Mouse (Mus musculus) bone marrow, adult 2 months (tissue): ENCODE data around the gene Tor1a. TPM values are rescaled to one million over a fixed set of nuclear protein-coding genes. Genes with fewer than 3 reads are reported as not detected.

ENCODE experiments used
- H3K27ac ChIP-seq: fragments of 200-500 bp; 2 replicates; pipeline ENCODE4 v1.5.1; 2012; ENCODE audit warnings: low read depth, mild to moderate bottlenecking, control low read depth, inconsistent platforms, low read length; ENCODE audit not compliant: control insufficient read depth, poor library complexity, insufficient read depth
- H3K4me1 ChIP-seq: fragments of 200-500 bp; 2 replicates; pipeline ENCODE4 v1.6.1; 2011; ENCODE audit warnings: low read length; ENCODE audit not compliant: control insufficient read depth, insufficient read depth
- H3K4me3 ChIP-seq: fragments of 200-500 bp; replicated peaks from 2 replicates; pipeline ENCODE3; 2011; ENCODE audit warnings: mild to moderate bottlenecking, low read depth, low read length, control low read depth; ENCODE audit not compliant: control insufficient read depth
- CTCF ChIP-seq: fragments of 200-500 bp; IDR thresholded peaks from 2 replicates; pipeline ENCODE4 v1.5.1; 2011; ENCODE audit warnings: low read length, control low read depth; ENCODE audit not compliant: control insufficient read depth, insufficient read depth
- POLR2A ChIP-seq: fragments of 200-500 bp; IDR thresholded peaks from 2 replicates; pipeline ENCODE4 v1.6.1; 2011; ENCODE audit warnings: low read depth, mild to moderate bottlenecking, control low read depth, low read length, borderline replicate concordance; ENCODE audit not compliant: control insufficient read depth
- WGBS: fragments of 180-500 bp; shearing (Covaris S2); methylation state at CpG from one replicate; pipeline ENCODE4 v1.1.7; 2018; 5-methylcytosine and 5-hydroxymethylcytosine counted together
- polyA plus RNA-seq: library from polyadenylated mRNA; stranded (reverse); fragments of >200 nt; gene quantifications from 2 replicates; pipeline ENCODE4 v1.2.4, GENCODE M21; 2011; ENCODE audit warnings: low replicate concordance; ENCODE audit not compliant: missing spikeins, insufficient read depth, insufficient read length

Gene Tor1a
- polyA plus RNA-seq, 1 experiment, result 35.0 TPM

- H3K27ac ChIP-seq, result no peak overlapping the region
- H3K4me3 ChIP-seq, result no peak overlapping the region
- TF ChIP-seq CTCF, result no peak
- TF ChIP-seq POLR2A, result no peak
- WGBS, result 84% methylated on average over 11 of the region's 11 CpGs
- peaks cover 3% of the 10 kb centered on the region; the same call in 1 of the 2 replicates for H3K4me1 ChIP-seq
Observed at GRCm38 (mm10) chr2:30962570-30963254, 5.0 kb downstream of the Tor1a start.

GRCm38 (mm10) chr2:30959856-30960255 lies 7.9 kb downstream of the Tor1a start:
- 78% methylated on average over 5 of the region's 5 CpGs for WGBS
- H3K4me3 ChIP-seq, result no peak overlapping the region
- H3K27ac ChIP-seq, result no peak overlapping the region; the same call in 1 of the 2 replicates
- TF ChIP-seq POLR2A (no peak), CTCF (no peak)
- H3K4me1 ChIP-seq, result peaks cover 3% of the 10 kb centered on the region; the same call in 1 of the 2 replicates

- Histone ChIP-seq H3K4me3 (no peak overlapping the region), H3K27ac (no peak overlapping the region), H3K4me1 (no peaks in the 10 kb centered on the region; the same call in 1 of the 2 replicates)
- whole genome bisulfite sequencing, result 90% methylated on average over 14 of the region's 14 CpGs
- TF ChIP-seq CTCF (no peak), POLR2A (no peak)
Observed at GRCm38 (mm10) chr2:30958726-30959125, 9.0 kb downstream of the Tor1a start.

- H3K4me1 ChIP-seq, result no peaks in the 10 kb centered on the region; the same call in 1 of the 2 replicates
- TF ChIP-seq CTCF, result no peak
- TF ChIP-seq POLR2A, result no peak
- no peak overlapping the region for H3K4me3 ChIP-seq
- WGBS, result 86% methylated on average over 4 of the region's 4 CpGs
- H3K27ac ChIP-seq, result no peak overlapping the region
Observed at GRCm38 (mm10) chr2:30957511-30957910, 10.2 kb downstream of the Tor1a start.

- no peaks in the 10 kb centered on the region; the same call in 1 of the 2 replicates for H3K4me1 ChIP-seq
Observed at GRCm38 (mm10) chr2:30954797-30955196, 12.9 kb downstream of the Tor1a start.

GRCm38 (mm10) chr2:30952824-30953490 lies 14.8 kb downstream of the Tor1a start, which contains the start of gene Tor1b:
TSS of gene Tor1b (plus strand) at chr2:30952959.
- Histone ChIP-seq H3K4me1 (no peaks in the 10 kb centered on the region; the same call in 1 of the 2 replicates), H3K27ac (peak within 1 kb of the TSS; percentile 86), H3K4me3 (peak within 1 kb of the TSS; percentile 90)
- WGBS, result under 1% methylated on average over 60 of the region's 60 CpGs
- TF ChIP-seq POLR2A (peak; percentile 98), CTCF (no peak)

More at GRCm38 (mm10) chr2:30954797-30955196, 12.9 kb downstream of the Tor1a start:
- 22% methylated on average over 6 of the region's 6 CpGs for WGBS
- H3K4me3 ChIP-seq, result peak overlapping the region; percentile 21
- peak overlapping the region; percentile 13; the same call in 1 of the 2 replicates for H3K27ac ChIP-seq
- no peak for TF ChIP-seq POLR2A
- TF ChIP-seq CTCF, result no peak

- peak overlapping the region; percentile 42 for H3K4me3 ChIP-seq
- no peak overlapping the region for H3K27ac ChIP-seq
- WGBS, result 40% methylated on average over 5 of the region's 5 CpGs
- TF ChIP-seq CTCF, result no peak
- TF ChIP-seq POLR2A, result no peak
- no peaks in the 10 kb centered on the region; the same call in 1 of the 2 replicates for H3K4me1 ChIP-seq
Observed at GRCm38 (mm10) chr2:30952457-30952823, 15.3 kb downstream of the Tor1a start.

- under 1% methylated on average over 16 of the region's 16 CpGs for WGBS
- Histone ChIP-seq H3K27ac (no peak overlapping the region), H3K4me3 (peak overlapping the region; percentile 82), H3K4me1 (peaks cover 2% of the 10 kb centered on the region; the same call in 1 of the 2 replicates)
- TF ChIP-seq CTCF (peak; percentile 96), POLR2A (no peak)
Observed at GRCm38 (mm10) chr2:30942603-30943011, 25.1 kb downstream of the Tor1a start.
